Mouse (Mus musculus) regulatory T cell (primary cell): ENCODE data around the gene Xlr3c.
"Not testable (repeated sequence)": the region's sequence is repeated elsewhere in the genome, so short reads cannot be mapped to it uniquely, and the experiment has no call there.

ENCODE experiments used
- in situ Hi-C: fragments of 300-600 bp; cut with MboI, MseI; formaldehyde crosslinking; loops from one replicate; pipeline ENCODE4 v1.15.1; 2025; ENCODE audit warnings: high pct_unique_total_duplicates

The Xlr3c gene

DNA sequence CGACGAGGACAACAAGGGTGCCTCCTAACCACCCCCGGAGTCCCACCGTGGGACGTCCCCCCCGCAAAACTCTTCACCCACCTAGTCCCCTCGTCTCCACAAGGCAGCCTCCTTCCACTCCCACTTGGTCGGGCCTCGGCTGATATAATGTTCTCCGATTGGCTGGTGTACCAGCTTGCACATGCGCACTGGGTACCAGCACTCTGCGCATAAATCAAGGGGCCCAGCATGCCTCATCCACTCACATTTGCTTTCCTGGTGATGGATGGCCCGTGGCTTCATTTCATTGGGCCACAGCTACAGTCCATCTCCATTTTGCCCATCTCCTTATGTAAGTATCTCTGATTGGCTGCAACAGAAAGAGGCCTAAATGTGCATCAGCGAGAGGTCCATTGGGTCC, at the start of gene Xlr3c:
TSS of gene Xlr3c (minus strand) at position 121 of the 400 bp plus-strand sequence.
- in situ Hi-C loops: not testable (repeated sequence)

DNA sequence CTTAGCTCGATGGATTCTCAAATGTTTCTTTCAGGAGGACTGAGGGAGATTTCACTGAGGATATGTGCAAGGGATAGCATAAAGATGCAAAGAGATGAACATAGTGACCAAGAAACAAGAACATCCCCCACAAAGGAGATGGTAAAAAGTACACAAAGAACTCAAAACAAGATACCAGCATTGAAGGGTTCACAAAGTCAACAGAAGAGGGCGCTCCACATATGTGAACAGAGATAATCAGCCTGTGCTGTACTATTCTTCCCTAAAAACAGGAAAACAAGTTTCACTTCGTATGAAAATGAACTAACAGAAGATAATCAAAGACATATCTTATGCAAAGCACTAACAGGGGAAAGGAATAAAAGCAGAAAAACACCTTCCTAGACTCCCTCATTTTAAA, 47.3 kb upstream of the Xlr3c start:
- in situ Hi-C loops: no loop called here

DNA sequence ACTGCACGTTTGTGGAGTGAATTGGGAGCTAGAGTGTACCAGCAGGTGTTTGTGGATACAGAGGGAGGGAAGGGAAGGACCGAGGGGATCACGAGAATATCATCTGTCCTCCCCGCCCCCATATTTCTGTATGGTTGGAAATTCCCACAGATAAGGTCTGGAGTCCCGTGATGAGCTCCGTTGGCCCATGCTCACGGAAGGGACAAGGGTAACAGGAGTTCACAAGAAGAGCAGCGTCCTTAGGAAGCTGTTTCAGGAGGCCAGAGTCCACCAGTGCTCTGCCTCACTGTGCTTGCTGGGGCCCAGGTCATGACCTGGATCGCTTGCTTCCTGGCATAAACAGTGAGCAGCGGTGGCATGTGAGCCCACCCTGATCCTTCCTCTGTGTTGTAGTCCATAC, 30.6 kb upstream of the Xlr3c start:
- in situ Hi-C loops: loop anchor here (5.0 kb wide), 1 partner anchor 168 kb away; no protein-coding TSS in a partner anchor

DNA sequence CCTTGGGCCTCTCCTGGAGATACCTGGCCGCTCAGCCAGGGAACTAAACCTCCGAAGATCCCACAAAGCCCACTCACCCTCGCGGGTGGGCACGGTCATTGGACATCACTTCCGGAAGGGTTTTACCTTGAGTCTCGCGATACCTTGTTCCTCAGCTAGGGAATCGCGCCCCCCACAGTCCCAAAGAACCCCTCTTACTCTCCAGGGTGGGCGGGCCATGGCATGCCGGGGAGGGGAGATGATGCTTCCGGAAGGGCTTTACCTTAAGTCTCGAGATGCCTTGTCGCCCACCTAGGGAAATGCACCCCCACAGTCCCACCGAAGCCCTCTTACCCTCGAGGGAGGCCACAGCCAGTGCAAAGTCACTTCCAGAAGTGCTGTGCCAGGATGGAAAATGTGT, 27.7 kb upstream of the Xlr3c start, which contains the start of the genes Xlr5a and Xlr5c:
TSS of gene Xlr5a (minus strand) at position 101 of the 400 bp plus-strand sequence.
TSS of gene Xlr5c (minus strand) at position 101 of the 400 bp plus-strand sequence.
- in situ Hi-C loops: not testable (repeated sequence)

DNA sequence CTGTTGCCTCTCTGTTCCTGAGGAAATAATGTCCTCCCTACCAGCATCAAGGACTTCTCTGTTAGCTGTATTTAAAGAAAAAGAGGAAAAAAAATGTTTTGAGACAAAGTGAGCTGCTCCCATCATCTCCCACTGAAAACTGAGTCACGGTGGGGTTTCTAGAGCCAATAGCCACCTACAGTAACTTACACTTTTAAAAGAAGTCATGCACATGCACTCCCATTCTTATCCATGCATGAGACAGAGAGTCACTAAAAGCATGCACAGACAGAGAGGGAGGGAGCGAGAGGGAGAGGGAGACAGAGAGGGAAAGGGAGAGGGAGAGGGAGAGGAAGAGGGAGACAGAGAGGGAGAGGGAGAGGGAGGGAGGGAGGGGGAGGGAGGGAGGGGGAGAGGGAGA, 2.8 kb downstream of the Xlr3c start:
- in situ Hi-C loops: loop anchor here (5.0 kb wide), 1 partner anchor 1435 kb away; no protein-coding TSS in a partner anchor

- in situ Hi-C loops: loop anchor here (5.0 to 10.0 kb wide), 2 partner anchors 1482 to 1699 kb away; no protein-coding TSS in a partner anchor
Observed at GRCm38 (mm10) chrX:73242821-73243325, 22.3 kb downstream of the Xlr3c start, which contains the start of gene Xlr4c. TSS of gene Xlr4c (minus strand) at chrX:73243130.

DNA sequence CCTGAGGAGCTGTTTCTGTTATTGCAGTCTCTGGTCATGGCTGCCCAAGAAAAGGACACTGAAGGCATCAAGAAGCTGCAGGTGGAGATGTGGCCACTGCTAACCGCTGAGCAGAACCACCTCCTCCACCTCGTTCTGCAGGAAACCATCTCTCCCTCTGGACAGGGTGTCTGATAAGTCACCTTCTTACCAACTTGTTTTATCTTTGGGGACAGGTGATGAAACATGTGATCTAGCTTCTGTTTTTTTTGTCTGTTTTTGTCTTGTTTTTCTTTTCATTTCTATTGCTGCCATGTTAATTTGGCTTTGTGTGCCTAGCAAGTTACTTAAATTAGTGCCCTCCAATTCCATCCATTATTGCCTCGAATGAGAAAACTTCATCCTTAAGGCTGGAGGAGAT, 35.9 kb downstream of the Xlr3c start:
- in situ Hi-C loops: no loop called here

DNA sequence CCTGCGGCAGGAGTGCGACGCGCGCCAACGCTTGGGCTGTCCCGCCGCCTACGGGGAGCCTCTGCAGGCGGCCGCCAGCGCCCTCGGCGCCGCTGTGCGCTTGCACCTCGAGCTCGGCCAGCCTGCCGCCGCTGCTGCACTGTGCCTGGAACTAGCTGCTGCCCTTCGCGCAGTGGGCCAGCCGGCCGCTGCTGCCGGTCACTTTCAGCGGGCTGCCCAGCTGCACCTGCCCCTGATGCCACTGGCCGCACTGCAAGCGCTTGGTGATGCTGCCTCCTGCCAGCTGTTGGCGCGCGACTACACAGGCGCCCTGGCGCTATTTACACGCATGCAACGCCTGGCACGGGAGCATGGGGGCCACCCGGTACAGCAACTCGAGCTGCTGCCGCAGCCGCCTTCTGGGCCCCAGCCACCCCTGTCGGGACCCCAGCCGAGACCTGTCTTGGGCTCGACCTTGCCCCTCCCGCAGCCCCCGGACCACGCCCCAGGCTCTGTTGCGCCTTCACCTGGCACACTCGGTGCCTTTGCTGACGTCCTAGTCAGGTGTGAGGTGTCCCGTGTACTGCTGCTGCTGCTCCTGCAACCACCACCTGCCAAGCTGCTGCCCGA, 36.5 kb downstream of the Xlr3c start:
- in situ Hi-C loops: no loop called here

- in situ Hi-C loops: no loop called here
Observed at GRCm38 (mm10) chrX:73227914-73228605, 37.1 kb downstream of the Xlr3c start, which contains the start of gene F8a. TSS of gene F8a (plus strand) at chrX:73228291.

- in situ Hi-C loops: no loop called here
Observed at GRCm38 (mm10) chrX:73225365-73225764, 39.8 kb downstream of the Xlr3c start.

GRCm38 (mm10) chrX:73213819-73214564, 51.2 kb downstream of the Xlr3c start, which contains the start of gene Xlr4b:
TSS of gene Xlr4b (plus strand) at chrX:73214333.
- in situ Hi-C loops: loop anchor here (10.0 kb wide), 1 partner anchor 1511 kb away; no protein-coding TSS in a partner anchor
